Mouse (Mus musculus): ENCODE results near the gene Xpo5.

DNA sequence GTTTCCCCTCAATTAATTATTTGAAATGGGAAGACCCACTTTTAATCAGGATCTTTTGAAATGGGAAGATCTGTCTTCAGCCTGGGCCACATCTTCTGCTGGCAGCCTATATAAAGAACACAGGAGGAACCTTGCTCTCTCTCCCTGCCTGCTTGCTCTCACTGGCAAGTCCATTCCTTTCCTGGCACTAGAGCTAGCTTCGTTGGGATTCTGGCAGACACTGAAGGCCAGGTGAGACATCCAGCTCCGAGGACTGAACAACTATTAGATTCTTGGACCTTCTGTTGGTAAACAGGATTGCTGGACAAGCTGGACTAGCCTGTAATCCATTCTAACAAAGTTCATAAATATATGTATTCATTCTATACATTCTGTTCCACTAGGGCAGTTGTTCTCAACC lies 13.8 kb upstream of the Xpo5 start:
- TF ChIP-seq CTCF (IDR thresholded peaks at IDR 0.05; ENCODE audit: borderline replicate concordance, control insufficient read depth, extremely low read depth, insufficient read depth, low read length, poor library complexity), result no peak
- TF ChIP-seq POLR2A (IDR thresholded peaks at IDR 0.05; ENCODE audit: control insufficient read depth, extremely low read depth, insufficient read depth, low read length, poor library complexity), result no peak

Measured in thymus, adult 2 months (tissue).